Mouse (Mus musculus) left cerebral cortex, postnatal 10 days (tissue): ENCODE results near the gene Rps15a. TPM values are rescaled to one million over a fixed set of nuclear protein-coding genes. Genes with fewer than 3 reads are reported as not detected.

Experiments used
- DNase-seq, 2 experiments: peaks; one replicate each; pipeline ENCODE4 v3.0.0; 2021 to 2022; ENCODE audit warnings: low spot score in 2 of 2, mixed read lengths in 1 of 2; ENCODE audit errors: extremely low spot score in 1 of 2
- intact Hi-C: fragments of 180-260 bp; cut with DNase I; formaldehyde crosslinking; loops from one replicate; pipeline ENCODE4 v1.15.1; 2025
- total RNA-seq, 2 experiments: library from RNA; stranded (reverse); gene quantifications; 2 replicates each; pipeline ENCODE4 v1.2.3; 2021

Gene Rps15a
- total RNA-seq: 100 to 1,000 TPM; 516 to 536 TPM

GRCm38 (mm10) chr7:118115877-118116568 lies at the start of gene Rps15a:
Rps15a (minus strand) TSS chr7:118116188.
- intact Hi-C loops: no loop called here
- peak; percentile 94 to 96 for DNase-seq

GRCm38 (mm10) chr7:118163006-118163405 lies 47.0 kb upstream of the Rps15a start:
- no peak for DNase-seq
- intact Hi-C loops: no loop called here

- DNase-seq: peak in 1 of 2 experiments; percentile 20
- intact Hi-C loops: no loop called here
Measured at GRCm38 (mm10) chr7:118160121-118160520, 44.1 kb upstream of the Rps15a start.

- intact Hi-C loops: no loop called here
- DNase-seq: no peak
Measured at GRCm38 (mm10) chr7:118156461-118156860, 40.5 kb upstream of the Rps15a start.

GRCm38 (mm10) chr7:118154150-118154549 lies 38.2 kb upstream of the Rps15a start:
- DNase-seq: no peak
- intact Hi-C loops: no loop called here

GRCm38 (mm10) chr7:118143602-118144001 lies 27.6 kb upstream of the Rps15a start:
- intact Hi-C loops: loop anchor here (5.0 kb wide), 1 partner anchor 34 kb away; no protein-coding TSS in a partner anchor
- no peak for DNase-seq

- intact Hi-C loops: loop anchor here (5.0 kb wide), 1 partner anchor 34 kb away; no protein-coding TSS in a partner anchor
Measured at GRCm38 (mm10) chr7:118143123-118143522, 27.1 kb upstream of the Rps15a start.

GRCm38 (mm10) chr7:118141271-118141670 lies 25.3 kb upstream of the Rps15a start:
- no peak for DNase-seq
- intact Hi-C loops: loop anchor here (5.0 kb wide), 1 partner anchor 36 kb away; no protein-coding TSS in a partner anchor

More at GRCm38 (mm10) chr7:118143123-118143522, 27.1 kb upstream of the Rps15a start:
- DNase-seq: no peak

GRCm38 (mm10) chr7:118135128-118135527 lies 19.1 kb upstream of the Rps15a start:
- no peak for DNase-seq
- intact Hi-C loops: no loop called here

GRCm38 (mm10) chr7:118129430-118130041 lies 13.5 kb upstream of the Rps15a start, which contains the start of gene Arl6ip1:
Arl6ip1 (minus strand) TSS chr7:118129662.
- intact Hi-C loops: no loop called here

GRCm38 (mm10) chr7:118128925-118129429 lies 13.0 kb upstream of the Rps15a start:
- intact Hi-C loops: no loop called here
- peak in 1 of 2 experiments; percentile 38 for DNase-seq

More at GRCm38 (mm10) chr7:118129430-118130041, 13.5 kb upstream of the Rps15a start, which contains the start of gene Arl6ip1:
- peak; percentile 98 for DNase-seq

- DNase-seq: no peak
- intact Hi-C loops: no loop called here
Measured at GRCm38 (mm10) chr7:118126219-118126875, 10.4 kb upstream of the Rps15a start.

- no peak for DNase-seq
- intact Hi-C loops: no loop called here
Measured at GRCm38 (mm10) chr7:118125736-118126135, 9.7 kb upstream of the Rps15a start.

- no peak for DNase-seq
- intact Hi-C loops: no loop called here
Measured at GRCm38 (mm10) chr7:118123512-118124411, 7.8 kb upstream of the Rps15a start.

- no peak for DNase-seq
- intact Hi-C loops: no loop called here
Measured at GRCm38 (mm10) chr7:118122235-118122634, 6.2 kb upstream of the Rps15a start.

- intact Hi-C loops: no loop called here
Measured at GRCm38 (mm10) chr7:118120654-118121053, 4.7 kb upstream of the Rps15a start.

GRCm38 (mm10) chr7:118119946-118120345 lies 4.0 kb upstream of the Rps15a start:
- no peak for DNase-seq
- intact Hi-C loops: no loop called here

More at GRCm38 (mm10) chr7:118120654-118121053, 4.7 kb upstream of the Rps15a start:
- no peak for DNase-seq

GRCm38 (mm10) chr7:118119142-118119541 lies 3.2 kb upstream of the Rps15a start:
- intact Hi-C loops: no loop called here
- no peak for DNase-seq
